ENCODE assay signal across 8 mouse cellular contexts in the genomic region with DNA sequence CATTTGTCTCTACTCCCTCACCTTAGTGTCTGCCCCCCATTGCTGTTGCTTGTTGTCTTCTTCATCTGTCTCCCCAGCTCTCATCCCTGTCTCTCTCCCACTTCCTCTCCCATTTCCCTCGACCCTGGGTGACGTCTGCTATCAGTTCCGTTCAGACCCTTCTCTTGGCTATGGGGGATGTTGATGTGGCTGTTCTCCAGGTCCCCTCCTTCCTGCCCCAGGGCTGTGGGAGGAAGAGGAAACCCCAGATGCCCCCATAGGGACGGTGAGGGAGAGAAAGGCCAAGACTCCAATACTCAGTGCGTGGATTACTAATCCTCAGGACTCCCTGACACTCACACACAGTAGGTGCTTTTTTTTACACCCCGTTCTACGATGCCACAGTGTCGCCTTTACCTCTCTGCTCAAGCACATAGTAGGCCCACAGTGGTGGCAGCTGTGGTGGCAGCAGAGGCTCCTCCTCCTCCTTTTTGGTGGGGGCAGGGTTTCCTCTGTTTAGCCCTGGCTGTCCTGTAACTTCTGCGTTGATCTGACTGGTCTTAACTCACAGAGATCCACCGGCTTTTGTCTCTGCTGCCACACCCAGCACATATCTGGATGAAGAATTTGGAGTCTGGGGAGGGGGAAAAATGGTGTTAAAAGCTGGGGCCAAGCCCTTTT. TPM values are rescaled to one million over a fixed set of nuclear protein-coding genes. Genes with fewer than 3 reads are reported as not detected.
DNase-seq lines count a peak whose midpoint lies in the region; ATAC-seq and TF ChIP-seq lines count a peak whose summit lies in the region.

No protein-coding gene starts in this region.

- peaks cover 45% of the 10 kb centered on the region for H3K4me1 ChIP-seq in intestine, embryonic 16.5 days (ENCODE audit: control insufficient read depth, insufficient read depth, low read length)
- H3K4me1 ChIP-seq in intestine, embryonic 15.5 days (replicated peaks) = peaks cover 46% of the 10 kb centered on the region
- H3K4me1 ChIP-seq in heart, adult 2 months (ENCODE audit: control insufficient read depth, insufficient read depth, low read length) = peaks cover 63% of the 10 kb centered on the region

- no peak for ATAC-seq in intestine, embryonic 16.5 days
- ATAC-seq in intestine, embryonic 15.5 days = no peak

- H3K27ac ChIP-seq in intestine, embryonic 16.5 days (ENCODE audit: low read length) = peak overlapping the region; percentile 52; the same call in 1 of the 2 replicates
- H3K27ac ChIP-seq in intestine, embryonic 15.5 days = no peak overlapping the region; the same call in 1 of the 2 replicates
- H3K27ac ChIP-seq in heart, adult 2 months = peak overlapping the region; percentile 70
- peak overlapping the region; percentile 94 for H3K27ac ChIP-seq in macrophage

- H3K4me3 ChIP-seq in intestine, embryonic 16.5 days (ENCODE audit: low read length) = no peak overlapping the region
- no peak overlapping the region for H3K4me3 ChIP-seq in intestine, embryonic 15.5 days (replicated peaks)
- no peak overlapping the region for H3K4me3 ChIP-seq in heart, adult 2 months
- no peak overlapping the region for H3K4me3 ChIP-seq in macrophage (ENCODE audit: inconsistent target)

- WGBS in intestine, embryonic 16.5 days = 59% methylated on average over 10 of the region's 10 CpGs
- 60% methylated on average over 10 of the region's 10 CpGs for WGBS in intestine, embryonic 15.5 days
- WGBS in heart, adult 2 months = 38% methylated on average over 10 of the region's 10 CpGs
- WGBS in macrophage (ENCODE audit: missing documents) = 15% methylated on average over 9 of the region's 10 CpGs

- intact Hi-C loops in heart, adult 2 months (cut with DNase I) = loop anchor here (2.0 kb wide), 2 partner anchors 33 to 43 kb away; no protein-coding TSS in a partner anchor

- no peaks in the 10 kb centered on the region for H3K9me3 ChIP-seq in intestine, embryonic 16.5 days (ENCODE audit: control insufficient read depth, low read length)
- H3K9me3 ChIP-seq in intestine, embryonic 15.5 days = no peaks in the 10 kb centered on the region

- H3K36me3 ChIP-seq in intestine, embryonic 16.5 days (ENCODE audit: control insufficient read depth, insufficient read depth, low read length) = no peaks in the 10 kb centered on the region
- no peaks in the 10 kb centered on the region for H3K36me3 ChIP-seq in intestine, embryonic 15.5 days
- H3K36me3 ChIP-seq in heart, adult 2 months (ENCODE audit: control insufficient read depth, insufficient read depth, low read length) = no peaks in the 10 kb centered on the region; the same call in 1 of the 2 replicates
- peaks cover 4% of the 10 kb centered on the region; the same call in 1 of the 2 replicates for H3K36me3 ChIP-seq in macrophage (ENCODE audit: inconsistent target)

- TF ChIP-seq EP300 in heart, adult 2 months (IDR thresholded peaks at IDR 0.05; ENCODE audit: insufficient read depth, low read depth, low read length) = peak; percentile 80; the same call in 1 of the 2 replicates

- TF ChIP-seq CTCF in heart, adult 2 months (IDR thresholded peaks at IDR 0.05) = no peak

- H3K4me2 ChIP-seq in intestine, embryonic 16.5 days (ENCODE audit: low read depth, low read length) = no peak overlapping the region
- H3K4me2 ChIP-seq in intestine, embryonic 15.5 days (replicated peaks) = no peak overlapping the region

- peaks cover 5% of the 10 kb centered on the region; the same call in 1 of the 2 replicates for H3K79me2 ChIP-seq in heart, adult 2 months (replicated peaks; ENCODE audit: control insufficient read depth, insufficient read depth, low read length)
- peaks cover 95% of the 10 kb centered on the region for H3K79me2 ChIP-seq in macrophage (ENCODE audit: inconsistent target)

- peak; percentile 51; the same call in 1 of the 2 replicates for TF ChIP-seq POLR2A in heart, adult 2 months (IDR thresholded peaks at IDR 0.05; ENCODE audit: insufficient read depth, low read depth, low read length)

- DNase-seq in heart, adult 2 months = peak; percentile 64 to 72
- peak; percentile 68 for DNase-seq in kidney, postnatal 10 days
- DNase-seq in spleen, postnatal 36 days (ENCODE audit: low spot score in 2 of 2) = no peak
- no peak for DNase-seq in ovary, postnatal 14 days (ENCODE audit: low spot score)
- no peak for DNase-seq in gastrocnemius, postnatal 4 days (ENCODE audit: low spot score in 2 of 2)

- no peak overlapping the region for H3K9ac ChIP-seq in intestine, embryonic 16.5 days (ENCODE audit: low read depth, low read length)
- no peak overlapping the region for H3K9ac ChIP-seq in intestine, embryonic 15.5 days
- no peak overlapping the region for H3K9ac ChIP-seq in heart, adult 2 months (ENCODE audit: low read depth, low read length)

- no peaks in the 10 kb centered on the region for H3K27me3 ChIP-seq in intestine, embryonic 16.5 days (replicated peaks; ENCODE audit: control insufficient read depth, insufficient read depth, low read length)
- H3K27me3 ChIP-seq in intestine, embryonic 15.5 days (replicated peaks) = no peaks in the 10 kb centered on the region
- H3K27me3 ChIP-seq in heart, adult 2 months (ENCODE audit: control insufficient read depth, insufficient read depth, low read length) = no peaks in the 10 kb centered on the region

RNA-seq across cellular contexts. Expression of gene Tpst2, which starts 7.2 kb away (rescaled TPM):
- polyA plus RNA-seq in intestine, embryonic 16.5 days (2015; fragmentation: Nextera tagmentation; extraction: Ambion mirVana) = 47.4 and 52.0 TPM in 2 replicates
- polyA plus RNA-seq in intestine, embryonic 15.5 days (2015; fragmentation: Nextera tagmentation; extraction: Ambion mirVana) = 43.1 and 45.3 TPM in 2 replicates
- total RNA-seq in heart, adult 2 months (2021) = 10 to 100 TPM; 38.3 to 43.6 TPM
- 36.9 and 37.7 TPM in 2 replicates for polyA plus RNA-seq in heart, adult 2 months (2012; rRNA removed)
- total RNA-seq in macrophage (2018; cell fraction: chromatin; rRNA removed) = 10 to 100 TPM; 21.9 to 89.9 (median 52.8) TPM
- 10 to 100 TPM; 35.5 to 61.8 (median 45.7) TPM for total RNA-seq in macrophage (2018; cell fraction: cytosol; rRNA removed)
- 10 to 100 TPM; 38.0 to 87.9 (median 57.7) TPM for total RNA-seq in macrophage (2018; cell fraction: nucleus; rRNA removed)
- 51.3 to 89.5 TPM (median 52.2 TPM) in 3 replicates for polyA plus RNA-seq in macrophage (2018)
- total RNA-seq in gastrocnemius, postnatal 4 days (2021) = 10 to 100 TPM; 25.4 to 26.2 TPM

RNA-seq across cellular contexts. Expression of gene Crybb1, which starts 28.1 kb away (rescaled TPM):
- polyA plus RNA-seq in intestine, embryonic 16.5 days (2015; fragmentation: Nextera tagmentation; extraction: Ambion mirVana) = 2.7 and 2.9 TPM in 2 replicates
- 1.9 and 2.4 TPM in 2 replicates for polyA plus RNA-seq in intestine, embryonic 15.5 days (2015; fragmentation: Nextera tagmentation; extraction: Ambion mirVana)
- 1 to 10 TPM; 1.5 to 3.3 TPM for total RNA-seq in heart, adult 2 months (2021)
- polyA plus RNA-seq in heart, adult 2 months (2012; rRNA removed) = 2.1 and 2.3 TPM in 2 replicates
- 1 to 10 TPM in 1 of 26 experiments, not detected in 25; 1.2 TPM for total RNA-seq in macrophage (2018; cell fraction: chromatin; rRNA removed)
- 1 to 10 TPM in 2 of 26 experiments, under 1 TPM in 17, not detected in 7; 0.17 to 1.1 (median 0.39) TPM for total RNA-seq in macrophage (2018; cell fraction: cytosol; rRNA removed)
- 1 to 10 TPM in 1 of 26 experiments, under 1 TPM in 1, not detected in 24; 0.68 to 1.1 TPM for total RNA-seq in macrophage (2018; cell fraction: nucleus; rRNA removed)
- not detected in 3 replicates for polyA plus RNA-seq in macrophage (2018)
- total RNA-seq in gastrocnemius, postnatal 4 days (2021) = under 1 TPM; 0.64 to 0.70 TPM

RNA-seq across cellular contexts. Expression of gene Cryba4, which starts 31.4 kb away (rescaled TPM):
- polyA plus RNA-seq in intestine, embryonic 16.5 days (2015; fragmentation: Nextera tagmentation; extraction: Ambion mirVana) = 1.3 and 1.5 TPM in 2 replicates
- 1.7 and 1.8 TPM in 2 replicates for polyA plus RNA-seq in intestine, embryonic 15.5 days (2015; fragmentation: Nextera tagmentation; extraction: Ambion mirVana)
- total RNA-seq in heart, adult 2 months (2021) = 1 to 10 TPM; 5.3 to 7.1 TPM
- 14.4 and 33.8 TPM in 2 replicates for polyA plus RNA-seq in heart, adult 2 months (2012; rRNA removed)
- total RNA-seq in macrophage (2018; cell fraction: chromatin; rRNA removed) = 1 to 10 TPM in 24 of 26 experiments, not detected in 2; 1.5 to 6.9 (median 3.8) TPM
- 10 to 100 TPM in 11 of 26 experiments, 1 to 10 TPM in 15; 3.9 to 26.6 (median 6.5) TPM for total RNA-seq in macrophage (2018; cell fraction: cytosol; rRNA removed)
- total RNA-seq in macrophage (2018; cell fraction: nucleus; rRNA removed) = 10 to 100 TPM in 2 of 26 experiments, 1 to 10 TPM in 23, not detected in 1; 1.1 to 11.4 (median 3.4) TPM
- polyA plus RNA-seq in macrophage (2018) = 0.62 to 5.3 TPM (median 3.6 TPM) in 3 replicates
- under 1 TPM; 0.91 to 0.98 TPM for total RNA-seq in gastrocnemius, postnatal 4 days (2021)

RNA-seq across cellular contexts. Expression of gene Tfip11, which starts 42.5 kb away (rescaled TPM):
- polyA plus RNA-seq in intestine, embryonic 16.5 days (2015; fragmentation: Nextera tagmentation; extraction: Ambion mirVana) = 26.6 and 26.8 TPM in 2 replicates
- 25.5 and 26.2 TPM in 2 replicates for polyA plus RNA-seq in intestine, embryonic 15.5 days (2015; fragmentation: Nextera tagmentation; extraction: Ambion mirVana)
- 10 to 100 TPM; 17.6 to 19.4 TPM for total RNA-seq in heart, adult 2 months (2021)
- polyA plus RNA-seq in heart, adult 2 months (2012; rRNA removed) = 16.0 and 18.5 TPM in 2 replicates
- 10 to 100 TPM; 13.5 to 42.1 (median 30.7) TPM for total RNA-seq in macrophage (2018; cell fraction: chromatin; rRNA removed)
- 10 to 100 TPM; 21.8 to 37.9 (median 29.9) TPM for total RNA-seq in macrophage (2018; cell fraction: cytosol; rRNA removed)
- total RNA-seq in macrophage (2018; cell fraction: nucleus; rRNA removed) = 10 to 100 TPM; 18.5 to 36.7 (median 29.0) TPM
- polyA plus RNA-seq in macrophage (2018) = 27.6 to 29.7 TPM (median 28.0 TPM) in 3 replicates
- total RNA-seq in gastrocnemius, postnatal 4 days (2021) = 10 to 100 TPM; 20.4 to 21.0 TPM

RNA-seq across cellular contexts. Expression of gene Srrd, which starts 59.2 kb away (rescaled TPM):
- 28.5 and 30.4 TPM in 2 replicates for polyA plus RNA-seq in intestine, embryonic 16.5 days (2015; fragmentation: Nextera tagmentation; extraction: Ambion mirVana)
- polyA plus RNA-seq in intestine, embryonic 15.5 days (2015; fragmentation: Nextera tagmentation; extraction: Ambion mirVana) = 32.2 and 35.4 TPM in 2 replicates
- 1 to 10 TPM; 6.5 to 7.3 TPM for total RNA-seq in heart, adult 2 months (2021)
- polyA plus RNA-seq in heart, adult 2 months (2012; rRNA removed) = 23.4 and 28.4 TPM in 2 replicates
- 10 to 100 TPM in 25 of 26 experiments, 1 to 10 TPM in 1; 6.4 to 59.0 (median 34.5) TPM for total RNA-seq in macrophage (2018; cell fraction: chromatin; rRNA removed)
- 10 to 100 TPM in 23 of 26 experiments, 1 to 10 TPM in 3; 8.8 to 23.6 (median 16.0) TPM for total RNA-seq in macrophage (2018; cell fraction: cytosol; rRNA removed)
- total RNA-seq in macrophage (2018; cell fraction: nucleus; rRNA removed) = 10 to 100 TPM; 13.0 to 55.0 (median 32.4) TPM
- polyA plus RNA-seq in macrophage (2018) = 10.4 to 27.3 TPM (median 21.2 TPM) in 3 replicates
- total RNA-seq in gastrocnemius, postnatal 4 days (2021) = 1 to 10 TPM; 7.1 to 8.3 TPM

Comparison
In these comparisons a context has a peak if more than half of its experiments do, and no peak if none do; other contexts are left out.
1. DNase-seq: peak in heart, adult 2 months (2 of 2) and kidney, postnatal 10 days (single experiment); none in spleen, postnatal 36 days (0 of 2), ovary, postnatal 14 days (single experiment) and gastrocnemius, postnatal 4 days (0 of 2).